Mouse (Mus musculus) heart, adult 8-10 months (tissue): ENCODE measurements around the gene Slc13a4. TPM values are rescaled to one million over a fixed set of nuclear protein-coding genes. Genes with fewer than 3 reads are reported as not detected.

ENCODE experiments used
- DNase-seq: peaks from one replicate; pipeline ENCODE4 v3.0.0; 2022; ENCODE audit warnings: low spot score
- total RNA-seq, 4 experiments: library from RNA; stranded (reverse); gene quantifications; 2 replicates each; pipeline ENCODE4 v1.2.4; 2022

The Slc13a4 gene
- under 1 TPM in 2 of 4 experiments, not detected in 2; 0.14 to 0.37 TPM for total RNA-seq

GRCm38 (mm10) chr6:35308037-35308436 lies at the start of gene Slc13a4:
Slc13a4 (minus strand) TSS chr6:35308131.
- DNase-seq, result no peak

- DNase-seq, result no peak
These were observed 47.4 kb upstream of the Slc13a4 start for GRCm38 (mm10) chr6:35355320-35355719.

- no peak for DNase-seq
These were observed 46.7 kb upstream of the Slc13a4 start for GRCm38 (mm10) chr6:35354622-35354998.

GRCm38 (mm10) chr6:35353846-35354621 lies 46.1 kb upstream of the Slc13a4 start:
- DNase-seq, result no peak

- DNase-seq, result no peak
These were observed 45.5 kb upstream of the Slc13a4 start for GRCm38 (mm10) chr6:35353416-35353815.

GRCm38 (mm10) chr6:35352867-35353266 lies 44.9 kb upstream of the Slc13a4 start:
- DNase-seq, result no peak

GRCm38 (mm10) chr6:35351826-35352225 lies 43.9 kb upstream of the Slc13a4 start:
- no peak for DNase-seq

GRCm38 (mm10) chr6:35349784-35350183 lies 41.9 kb upstream of the Slc13a4 start:
- peak; percentile 87 for DNase-seq

- no peak for DNase-seq
These were observed 30.7 kb upstream of the Slc13a4 start for GRCm38 (mm10) chr6:35338640-35339039.

- no peak for DNase-seq
These were observed 29.9 kb upstream of the Slc13a4 start for GRCm38 (mm10) chr6:35337836-35338235.

GRCm38 (mm10) chr6:35335452-35335851 lies 27.5 kb upstream of the Slc13a4 start:
- no peak for DNase-seq

GRCm38 (mm10) chr6:35334278-35334677 lies 26.3 kb upstream of the Slc13a4 start:
- no peak for DNase-seq

GRCm38 (mm10) chr6:35333632-35334031 lies 25.7 kb upstream of the Slc13a4 start:
- no peak for DNase-seq

GRCm38 (mm10) chr6:35330834-35331233 lies 22.9 kb upstream of the Slc13a4 start:
- no peak for DNase-seq

- DNase-seq, result no peak
These were observed 22.0 kb upstream of the Slc13a4 start for GRCm38 (mm10) chr6:35329956-35330355.

GRCm38 (mm10) chr6:35326111-35326515 lies 18.2 kb upstream of the Slc13a4 start, which contains the start of gene Fam180a:
Fam180a (minus strand) TSS chr6:35326141.
- peak; percentile 57 for DNase-seq

- DNase-seq, result no peak
These were observed 16.4 kb upstream of the Slc13a4 start for GRCm38 (mm10) chr6:35324306-35324705.

- DNase-seq, result no peak
These were observed 15.1 kb upstream of the Slc13a4 start for GRCm38 (mm10) chr6:35323046-35323445.

- DNase-seq, result no peak
These were observed 13.2 kb upstream of the Slc13a4 start for GRCm38 (mm10) chr6:35321105-35321504.

- DNase-seq, result no peak
These were observed 11.9 kb upstream of the Slc13a4 start for GRCm38 (mm10) chr6:35319850-35320249.

GRCm38 (mm10) chr6:35313520-35313919 lies 5.6 kb upstream of the Slc13a4 start:
- DNase-seq, result no peak

- no peak for DNase-seq
These were observed 1.5 kb upstream of the Slc13a4 start for GRCm38 (mm10) chr6:35309406-35309805.

- DNase-seq, result no peak
These were observed 795 bp downstream of the Slc13a4 start for GRCm38 (mm10) chr6:35307136-35307535.
